Mouse (Mus musculus): Measurements from ENCODE around the gene Procr.

GRCm38 (mm10) chr2:155737803-155738202 is 13.1 kb upstream of the Procr start:
- no peak for TF ChIP-seq CTCF (IDR thresholded peaks at IDR 0.05; ENCODE audit: low read depth, low read length)
- no peak for TF ChIP-seq POLR2A (IDR thresholded peaks at IDR 0.05; ENCODE audit: borderline replicate concordance, low read depth, low read length)
